Mouse (Mus musculus): ENCODE measurements at regions not wholly inside any gene's neighbourhood (a gene's known extent, or its start where the extent isn't known, plus 50 kb on each side); places are given as distances from the start of the nearest gene placed in this dataset.

- H3K4me1 ChIP-seq (replicated peaks), result no peaks in the 10 kb centered on the region; the same call in 1 of the 2 replicates
- WGBS, result 51% methylated on average over 7 of the region's 7 CpGs
- H3K9ac ChIP-seq, result no peak overlapping the region
- no peak overlapping the region for H3K4me2 ChIP-seq
- H3K27me3 ChIP-seq, result no peaks in the 10 kb centered on the region
- ATAC-seq (ENCODE audit: low FRiP score), result no peak
- H3K9me3 ChIP-seq, result no peaks in the 10 kb centered on the region
- H3K4me3 ChIP-seq, result no peak overlapping the region
- H3K36me3 ChIP-seq, result no peaks in the 10 kb centered on the region
- no peak overlapping the region for H3K27ac ChIP-seq
Observed at GRCm38 (mm10) chr10:96293622-96294021, 157.2 kb downstream of the Gm5426 start.

- Histone ChIP-seq H3K36me3 (no peaks in the 10 kb centered on the region), H3K4me1 (replicated peaks) (no peaks in the 10 kb centered on the region; the same call in 1 of the 2 replicates), H3K27ac (no peak overlapping the region), H3K9me3 (no peaks in the 10 kb centered on the region), H3K4me2 (no peak overlapping the region), H3K27me3 (no peaks in the 10 kb centered on the region), H3K9ac (no peak overlapping the region), H3K4me3 (no peak overlapping the region)
- 92% methylated on average over 2 of the region's 2 CpGs for WGBS
- ATAC-seq (ENCODE audit: low FRiP score), result no peak
Observed at GRCm38 (mm10) chr10:96294666-96295065, 158.3 kb downstream of the Gm5426 start.

- H3K9me3 ChIP-seq, result no peaks in the 10 kb centered on the region
- H3K4me1 ChIP-seq (replicated peaks), result no peaks in the 10 kb centered on the region; the same call in 1 of the 2 replicates
- no peaks in the 10 kb centered on the region for H3K36me3 ChIP-seq
- no peak overlapping the region for H3K4me3 ChIP-seq
- H3K27me3 ChIP-seq, result no peaks in the 10 kb centered on the region
- no peak overlapping the region for H3K27ac ChIP-seq
- no peak overlapping the region for H3K9ac ChIP-seq
- no peak overlapping the region for H3K4me2 ChIP-seq
- no peak for ATAC-seq (ENCODE audit: low FRiP score)
- WGBS, result 90% methylated on average over 4 of the region's 4 CpGs
Observed at GRCm38 (mm10) chr10:96297658-96298057, 161.3 kb downstream of the Gm5426 start.

- H3K4me3 ChIP-seq, result no peak overlapping the region
- H3K4me2 ChIP-seq, result no peak overlapping the region
- no peak for ATAC-seq (ENCODE audit: low FRiP score)
- no peaks in the 10 kb centered on the region for H3K27me3 ChIP-seq
- H3K4me1 ChIP-seq (replicated peaks), result no peaks in the 10 kb centered on the region
- H3K9me3 ChIP-seq, result no peaks in the 10 kb centered on the region
- WGBS, result 80% methylated on average over 5 of the region's 5 CpGs
- H3K36me3 ChIP-seq, result no peaks in the 10 kb centered on the region
- H3K27ac ChIP-seq, result no peak overlapping the region
- H3K9ac ChIP-seq, result no peak overlapping the region
Observed at GRCm38 (mm10) chr10:96298566-96298965, 162.2 kb downstream of the Gm5426 start.

- Histone ChIP-seq H3K9me3 (no peaks in the 10 kb centered on the region), H3K4me1 (replicated peaks) (peaks cover 14% of the 10 kb centered on the region), H3K4me3 (no peak overlapping the region), H3K4me2 (no peak overlapping the region), H3K36me3 (no peaks in the 10 kb centered on the region), H3K27me3 (no peaks in the 10 kb centered on the region), H3K9ac (no peak overlapping the region), H3K27ac (no peak overlapping the region)
- 85% methylated on average over 7 of the region's 7 CpGs for WGBS
- ATAC-seq (ENCODE audit: low FRiP score), result no peak
Observed at GRCm38 (mm10) chr10:96305701-96306100, 169.3 kb downstream of the Gm5426 start.

- WGBS, result 12% methylated on average over 7 of the region's 7 CpGs
- peak; percentile 81 for ATAC-seq (ENCODE audit: low FRiP score)
Observed at GRCm38 (mm10) chr10:96308713-96309445, 172.5 kb downstream of the Gm5426 start.

GRCm38 (mm10) chr10:96309766-96310165 is 173.4 kb downstream of the Gm5426 start:
- Histone ChIP-seq H3K36me3 (no peaks in the 10 kb centered on the region), H3K27ac (no peak overlapping the region), H3K4me3 (no peak overlapping the region), H3K4me2 (no peak overlapping the region), H3K27me3 (no peaks in the 10 kb centered on the region), H3K4me1 (replicated peaks) (peaks cover 18% of the 10 kb centered on the region), H3K9ac (no peak overlapping the region), H3K9me3 (peaks cover 3% of the 10 kb centered on the region; the same call in 1 of the 2 replicates)
- WGBS, result 58% methylated on average over 4 of the region's 4 CpGs
- no peak for ATAC-seq (ENCODE audit: low FRiP score)

More at GRCm38 (mm10) chr10:96308713-96309445, 172.5 kb downstream of the Gm5426 start:
- peaks cover 18% of the 10 kb centered on the region for H3K4me1 ChIP-seq (replicated peaks)
- no peak overlapping the region for H3K4me3 ChIP-seq
- H3K27ac ChIP-seq, result no peak overlapping the region
- H3K27me3 ChIP-seq, result no peaks in the 10 kb centered on the region
- H3K9ac ChIP-seq, result no peak overlapping the region
- H3K4me2 ChIP-seq, result no peak overlapping the region
- peaks cover 3% of the 10 kb centered on the region; the same call in 1 of the 2 replicates for H3K9me3 ChIP-seq
- no peaks in the 10 kb centered on the region for H3K36me3 ChIP-seq

GRCm38 (mm10) chr10:96325297-96325696 is 188.9 kb downstream of the Gm5426 start:
- Histone ChIP-seq H3K27me3 (no peaks in the 10 kb centered on the region), H3K9me3 (no peaks in the 10 kb centered on the region)

GRCm38 (mm10) chr10:96330639-96331487 is 194.5 kb downstream of the Gm5426 start:
- Histone ChIP-seq H3K27ac (no peak overlapping the region), H3K4me1 (replicated peaks) (no peaks in the 10 kb centered on the region), H3K4me3 (no peak overlapping the region), H3K27me3 (no peaks in the 10 kb centered on the region), H3K36me3 (no peaks in the 10 kb centered on the region), H3K4me2 (no peak overlapping the region), H3K9ac (no peak overlapping the region), H3K9me3 (no peaks in the 10 kb centered on the region)
- ATAC-seq (ENCODE audit: low FRiP score), result no peak
- 24% methylated on average over 6 of the region's 6 CpGs for WGBS

More at GRCm38 (mm10) chr10:96325297-96325696, 188.9 kb downstream of the Gm5426 start:
- no peaks in the 10 kb centered on the region for H3K36me3 ChIP-seq
- 89% methylated on average over 1 of the region's 1 CpGs for WGBS
- no peak overlapping the region for H3K4me3 ChIP-seq
- no peaks in the 10 kb centered on the region for H3K4me1 ChIP-seq (replicated peaks)
- no peak for ATAC-seq (ENCODE audit: low FRiP score)
- H3K9ac ChIP-seq, result no peak overlapping the region
- no peak overlapping the region for H3K4me2 ChIP-seq
- H3K27ac ChIP-seq, result no peak overlapping the region

GRCm38 (mm10) chr10:96332731-96333201 is 196.4 kb downstream of the Gm5426 start:
- H3K4me2 ChIP-seq, result no peak overlapping the region
- H3K4me1 ChIP-seq (replicated peaks), result no peaks in the 10 kb centered on the region
- WGBS, result 58% methylated on average over 10 of the region's 10 CpGs
- no peak for ATAC-seq (ENCODE audit: low FRiP score)
- H3K9me3 ChIP-seq, result no peaks in the 10 kb centered on the region
- H3K9ac ChIP-seq, result no peak overlapping the region
- H3K27me3 ChIP-seq, result no peaks in the 10 kb centered on the region
- H3K36me3 ChIP-seq, result no peaks in the 10 kb centered on the region
- H3K4me3 ChIP-seq, result no peak overlapping the region
- no peak overlapping the region for H3K27ac ChIP-seq

- Histone ChIP-seq H3K4me3 (no peak overlapping the region), H3K27me3 (no peaks in the 10 kb centered on the region), H3K27ac (no peak overlapping the region), H3K4me2 (no peak overlapping the region), H3K36me3 (no peaks in the 10 kb centered on the region), H3K9ac (no peak overlapping the region), H3K9me3 (no peaks in the 10 kb centered on the region), H3K4me1 (replicated peaks) (no peaks in the 10 kb centered on the region)
- WGBS, result 80% methylated on average over 6 of the region's 6 CpGs
- no peak for ATAC-seq (ENCODE audit: low FRiP score)
Observed at GRCm38 (mm10) chr10:96333224-96333623, 196.8 kb downstream of the Gm5426 start.

- H3K9ac ChIP-seq, result no peak overlapping the region
- H3K4me3 ChIP-seq, result no peak overlapping the region
- H3K27me3 ChIP-seq, result no peaks in the 10 kb centered on the region
- H3K9me3 ChIP-seq, result no peaks in the 10 kb centered on the region
- no peaks in the 10 kb centered on the region for H3K36me3 ChIP-seq
- 85% methylated on average over 3 of the region's 3 CpGs for WGBS
- no peaks in the 10 kb centered on the region for H3K4me1 ChIP-seq (replicated peaks)
- H3K4me2 ChIP-seq, result no peak overlapping the region
- no peak overlapping the region for H3K27ac ChIP-seq
- ATAC-seq (ENCODE audit: low FRiP score), result no peak
Observed at GRCm38 (mm10) chr10:96336271-96336670, 199.9 kb downstream of the Gm5426 start.
